Mouse (Mus musculus): Measurements from ENCODE around the gene Gars.

Gene Gars

DNA sequence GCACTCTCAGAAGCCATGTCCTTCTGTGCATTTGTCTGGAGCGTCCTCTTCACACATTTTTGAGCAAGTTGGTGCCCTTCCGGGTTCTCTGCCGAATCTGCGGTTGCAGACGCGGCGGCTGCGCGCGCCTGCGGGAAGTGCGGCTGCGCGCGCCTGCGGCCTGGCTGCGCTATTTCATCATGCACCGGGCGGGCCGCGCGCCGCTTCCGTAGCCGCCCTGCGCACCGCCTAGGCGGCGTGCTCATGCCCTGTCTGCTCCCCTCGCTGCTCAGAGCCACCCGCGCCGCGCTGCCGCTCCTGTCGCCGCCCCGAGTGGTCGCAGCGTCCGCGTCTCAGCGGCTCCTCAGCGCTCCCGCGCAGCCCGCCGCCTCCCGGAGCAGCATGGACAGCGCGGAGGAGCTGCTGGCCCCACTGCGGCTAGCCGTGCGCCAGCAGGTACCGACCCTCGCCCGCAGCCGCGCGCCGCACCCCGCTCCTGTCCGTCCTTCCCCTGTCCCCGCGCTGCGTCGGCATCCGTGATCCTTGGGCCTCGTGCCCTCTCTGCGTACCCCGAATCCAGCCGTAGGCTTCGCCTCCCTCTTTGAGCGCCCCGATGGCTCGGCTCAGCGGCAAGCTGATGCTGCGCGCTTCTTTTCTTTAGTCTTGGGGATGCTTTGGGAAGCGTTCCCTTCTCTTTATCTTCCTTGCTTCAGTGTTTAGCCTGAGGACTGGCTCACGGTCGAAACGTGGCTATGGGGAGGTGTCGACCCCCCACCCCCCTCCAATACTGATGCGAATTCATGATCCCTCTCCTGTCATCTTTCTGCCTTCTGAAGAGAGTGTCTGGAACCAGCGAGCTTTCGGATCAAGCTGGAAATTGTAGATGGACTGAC lies at the start of gene Gars:
Gene Gars (plus strand): TSS at position 209 of the 872 bp plus-strand sequence.
- in situ Hi-C loops (cut with MboI, MseI): loop anchor here (5.0 kb wide), 1 partner anchor 46 kb away; the partner anchor contains the start of gene Ggct

GRCm38 (mm10) chr6:54988141-54988540 lies 49.7 kb upstream of the Gars start:
- in situ Hi-C loops (cut with MboI, MseI): no loop called here

GRCm38 (mm10) chr6:54991189-54991588 lies 46.6 kb upstream of the Gars start:
- in situ Hi-C loops (cut with MboI, MseI): loop anchor here (5.0 kb wide), 1 partner anchor 46 kb away; the partner anchor contains the start of gene Gars

DNA sequence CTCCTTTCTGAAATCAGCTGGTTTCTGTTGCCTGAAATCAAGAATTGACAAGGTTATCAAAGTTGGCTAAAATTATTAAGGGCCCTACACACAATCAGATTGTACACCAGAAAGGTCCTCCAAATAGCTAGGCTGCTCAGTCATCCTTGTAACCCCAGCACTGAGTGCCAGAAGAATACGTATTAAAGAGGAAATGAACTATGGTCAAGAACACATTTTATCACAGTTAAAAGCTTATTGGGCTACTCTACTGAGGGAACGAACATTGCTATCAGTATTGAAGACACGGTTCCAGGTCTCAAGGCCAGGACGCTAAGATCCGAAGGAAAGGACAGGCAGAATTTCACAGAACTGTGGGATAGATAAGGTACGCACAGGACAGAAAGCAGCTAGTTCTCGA lies 45.7 kb upstream of the Gars start:
- in situ Hi-C loops (cut with MboI, MseI): loop anchor here (5.0 kb wide), 1 partner anchor 45 kb away; the partner anchor contains the start of gene Gars

DNA sequence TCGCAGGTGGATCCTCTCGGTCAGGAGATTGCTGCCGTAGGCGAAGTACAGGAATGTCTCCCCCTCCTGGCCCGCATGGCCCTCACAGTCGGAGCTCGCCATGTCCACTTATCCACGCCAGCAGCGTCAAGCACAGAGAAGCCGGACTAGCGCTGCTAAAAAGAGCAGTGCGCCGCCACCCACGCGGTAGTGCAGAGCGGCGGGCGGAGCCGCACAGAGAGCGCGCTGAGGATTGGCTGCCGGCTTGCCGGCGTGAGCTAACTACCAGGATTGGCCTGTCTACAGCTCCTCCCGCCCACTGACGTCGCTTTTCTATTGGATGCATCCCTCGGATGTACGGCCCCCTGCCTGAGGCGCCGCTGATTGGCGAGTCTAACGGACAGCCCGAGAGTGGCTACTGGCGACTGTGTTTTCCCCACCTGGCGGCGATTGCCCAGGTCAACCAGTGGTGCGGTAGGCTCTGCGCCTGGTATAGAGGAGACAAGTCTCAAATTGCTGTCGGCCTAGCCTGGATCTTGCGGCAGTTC lies 45.0 kb upstream of the Gars start, which contains the start of gene Ggct:
Gene Ggct (minus strand): TSS at position 217 of the 527 bp plus-strand sequence.
- in situ Hi-C loops (cut with MboI, MseI): loop anchor here (5.0 kb wide), 1 partner anchor 45 kb away; the partner anchor contains the start of gene Gars

GRCm38 (mm10) chr6:54996361-54996760 lies 41.4 kb upstream of the Gars start:
- in situ Hi-C loops (cut with MboI, MseI): no loop called here

- in situ Hi-C loops (cut with MboI, MseI): no loop called here
These were observed 40.1 kb upstream of the Gars start for GRCm38 (mm10) chr6:54997726-54998125.

DNA sequence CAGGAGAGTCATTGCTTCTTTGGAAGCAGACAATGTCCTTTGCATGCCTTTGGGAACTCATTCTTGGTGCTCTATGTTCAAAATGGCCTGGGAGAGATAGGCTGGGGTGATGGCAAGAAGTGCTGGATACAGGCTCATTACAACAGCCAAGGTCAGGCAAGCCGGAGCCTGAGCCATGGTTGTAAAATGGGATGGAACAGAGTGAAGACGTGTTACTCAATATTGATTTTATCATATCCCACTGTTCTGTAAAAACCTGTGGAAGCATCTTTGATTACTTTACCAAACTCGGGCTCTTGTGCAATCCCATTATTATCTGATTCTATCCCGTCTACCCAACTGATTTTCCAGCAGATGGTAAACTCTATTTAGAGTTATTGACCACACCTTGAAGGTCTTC lies 36.5 kb upstream of the Gars start:
- in situ Hi-C loops (cut with MboI, MseI): no loop called here

- in situ Hi-C loops (cut with MboI, MseI): no loop called here
These were observed 35.4 kb upstream of the Gars start for GRCm38 (mm10) chr6:55002438-55002837.

DNA sequence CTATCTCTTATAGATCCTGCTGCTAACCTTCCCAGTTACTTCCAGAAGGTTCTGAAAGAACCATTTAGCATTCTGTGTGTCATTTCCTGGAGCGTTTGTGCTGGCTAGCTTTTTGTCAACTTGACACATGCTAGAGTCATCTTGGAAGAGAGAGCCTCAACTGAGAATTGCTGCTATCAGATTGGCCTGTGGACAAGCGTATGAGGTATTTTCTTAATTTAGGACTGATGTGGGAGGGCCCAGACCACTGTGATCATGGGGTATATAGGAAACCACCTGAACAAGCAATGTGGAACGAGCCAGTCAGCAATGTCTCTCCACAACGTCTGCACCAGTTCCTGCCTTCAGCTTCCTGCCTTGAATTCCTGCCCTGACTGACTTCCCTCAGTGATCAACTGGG lies 34.2 kb upstream of the Gars start:
- in situ Hi-C loops (cut with MboI, MseI): no loop called here

DNA sequence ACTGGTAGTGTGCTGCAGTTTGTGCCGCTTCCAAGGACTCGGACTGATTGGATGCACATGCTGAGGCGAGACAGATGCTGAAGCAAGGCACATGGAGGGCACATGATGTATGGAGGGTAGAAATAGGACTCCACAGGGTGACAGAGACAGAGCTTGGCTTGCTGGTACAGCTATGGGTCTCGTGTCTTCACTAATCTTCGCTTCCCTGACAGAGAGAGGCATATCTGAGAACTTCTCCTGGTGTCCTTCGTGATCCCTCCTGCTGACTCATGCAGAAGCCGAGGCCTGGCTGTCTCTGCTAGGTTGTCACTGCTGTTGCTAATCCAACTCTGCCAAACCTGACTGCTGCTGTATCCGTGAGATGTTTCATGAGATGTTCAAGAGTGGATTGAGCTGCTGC lies 29.4 kb upstream of the Gars start:
- in situ Hi-C loops (cut with MboI, MseI): no loop called here

DNA sequence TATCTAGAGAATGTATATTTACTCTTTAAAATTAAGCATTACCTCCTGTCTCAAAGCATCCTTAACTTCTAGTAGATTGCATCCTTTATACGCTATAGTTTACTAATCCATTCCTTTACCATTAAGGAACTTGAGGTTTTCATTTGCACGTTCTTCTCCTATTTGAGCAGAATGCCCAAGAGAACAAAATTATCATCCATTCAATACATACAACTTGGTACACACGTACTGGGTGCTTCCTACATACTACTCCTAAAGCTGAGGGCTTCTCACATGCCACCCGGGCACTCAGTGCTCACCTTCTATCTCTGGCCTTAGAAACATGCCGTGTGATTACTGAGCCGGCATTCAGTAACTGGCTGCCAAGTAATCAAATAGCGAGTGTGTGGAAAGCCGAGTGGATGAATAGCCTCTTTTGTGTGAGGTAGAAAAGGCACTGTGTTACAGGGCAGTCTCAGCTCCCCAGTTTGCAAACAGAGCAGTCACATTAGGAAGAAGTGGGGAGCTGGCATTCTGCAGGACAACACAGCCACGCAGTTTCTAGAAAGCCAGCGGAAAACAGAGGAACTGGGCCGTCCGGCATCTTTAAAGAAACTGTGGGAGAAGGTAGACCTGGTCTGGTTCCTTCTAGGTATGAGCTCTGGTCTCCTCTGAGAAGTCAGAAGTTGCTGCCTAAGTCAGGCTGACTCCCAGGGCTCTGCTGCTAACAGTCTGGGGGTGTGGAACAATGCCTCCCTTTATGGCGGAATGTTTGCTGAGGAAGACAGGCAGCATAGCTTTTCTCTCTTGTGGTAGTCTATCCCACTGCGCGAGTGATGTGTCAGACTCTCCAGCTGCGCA lies 28.2 kb upstream of the Gars start:
- in situ Hi-C loops (cut with MboI, MseI): no loop called here

DNA sequence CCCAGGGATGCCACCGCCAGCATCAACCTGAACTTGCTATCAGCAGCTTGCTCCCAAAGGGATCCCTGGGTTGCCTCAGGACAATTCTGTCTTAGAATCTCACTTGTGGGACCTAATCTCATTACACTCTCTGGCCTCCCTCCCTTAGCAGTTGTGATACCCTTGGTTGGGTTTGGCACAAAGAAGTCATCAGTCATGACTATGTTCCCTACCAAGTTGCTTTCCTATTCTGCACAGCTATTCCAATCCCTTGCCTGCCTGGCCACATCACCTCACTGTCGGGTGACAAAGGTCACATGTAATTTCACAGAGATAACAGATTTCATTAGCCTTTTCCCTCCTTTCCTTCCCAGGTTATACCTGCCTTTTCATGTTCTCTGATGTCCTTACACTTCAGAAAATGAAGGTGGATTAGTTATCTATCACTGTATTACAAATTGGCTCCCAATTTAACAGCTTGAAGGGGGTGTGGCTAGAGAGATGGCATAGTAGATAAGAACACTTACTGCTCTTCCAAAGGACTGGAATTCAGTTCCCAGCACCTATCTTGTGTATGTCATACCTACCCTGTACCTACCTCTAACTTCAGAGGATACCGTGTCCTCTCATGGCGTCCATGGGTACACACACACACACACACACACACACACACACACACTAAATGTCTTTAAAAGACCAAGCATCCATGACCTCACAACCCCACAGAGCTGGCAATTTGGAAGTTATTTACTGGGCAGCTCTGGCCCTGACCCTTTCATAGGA lies 27.3 kb upstream of the Gars start:
- in situ Hi-C loops (cut with MboI, MseI): no loop called here

DNA sequence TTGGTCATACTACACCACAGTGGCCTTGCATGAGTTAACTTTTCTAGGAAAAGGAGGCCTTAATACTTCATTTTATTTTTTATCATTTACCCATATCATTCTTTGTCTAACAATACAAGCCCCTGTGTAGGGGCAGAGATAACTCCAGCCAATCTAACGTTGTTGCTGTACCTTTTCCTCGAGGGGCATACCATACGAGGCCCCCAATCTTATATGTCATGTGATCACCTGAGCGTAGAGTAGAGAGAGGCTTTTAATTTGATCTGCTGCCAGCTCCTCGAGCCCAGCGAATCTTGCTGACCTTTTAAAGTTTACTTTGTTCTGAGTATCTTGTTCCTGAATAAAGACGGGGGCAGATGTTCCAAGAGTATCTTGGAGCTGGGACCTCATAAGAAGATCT lies 25.3 kb upstream of the Gars start:
- in situ Hi-C loops (cut with MboI, MseI): no loop called here

DNA sequence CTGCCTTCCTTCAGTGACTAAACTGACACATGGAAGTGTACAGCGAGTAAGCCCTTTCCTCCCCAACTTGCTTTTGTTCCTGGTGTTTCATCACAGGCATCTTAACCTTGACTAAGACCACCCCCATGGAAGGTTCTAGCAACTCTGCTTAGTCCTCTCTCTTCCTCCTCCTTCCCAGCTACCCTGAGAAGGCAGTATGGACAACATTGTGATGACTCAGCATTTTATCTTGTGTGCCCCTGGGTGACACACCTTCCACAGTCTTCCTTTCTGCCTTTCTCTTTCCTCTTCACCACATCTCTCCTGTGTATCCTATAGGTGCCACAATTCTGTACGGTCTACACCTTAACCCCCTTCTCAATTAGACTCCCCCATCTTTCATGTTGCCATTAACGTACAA lies 23.6 kb upstream of the Gars start:
- in situ Hi-C loops (cut with MboI, MseI): no loop called here

GRCm38 (mm10) chr6:55016236-55016635 lies 21.6 kb upstream of the Gars start:
- in situ Hi-C loops (cut with MboI, MseI): loop anchor here (5.0 kb wide), 1 partner anchor 151 kb away; no protein-coding TSS in a partner anchor

DNA sequence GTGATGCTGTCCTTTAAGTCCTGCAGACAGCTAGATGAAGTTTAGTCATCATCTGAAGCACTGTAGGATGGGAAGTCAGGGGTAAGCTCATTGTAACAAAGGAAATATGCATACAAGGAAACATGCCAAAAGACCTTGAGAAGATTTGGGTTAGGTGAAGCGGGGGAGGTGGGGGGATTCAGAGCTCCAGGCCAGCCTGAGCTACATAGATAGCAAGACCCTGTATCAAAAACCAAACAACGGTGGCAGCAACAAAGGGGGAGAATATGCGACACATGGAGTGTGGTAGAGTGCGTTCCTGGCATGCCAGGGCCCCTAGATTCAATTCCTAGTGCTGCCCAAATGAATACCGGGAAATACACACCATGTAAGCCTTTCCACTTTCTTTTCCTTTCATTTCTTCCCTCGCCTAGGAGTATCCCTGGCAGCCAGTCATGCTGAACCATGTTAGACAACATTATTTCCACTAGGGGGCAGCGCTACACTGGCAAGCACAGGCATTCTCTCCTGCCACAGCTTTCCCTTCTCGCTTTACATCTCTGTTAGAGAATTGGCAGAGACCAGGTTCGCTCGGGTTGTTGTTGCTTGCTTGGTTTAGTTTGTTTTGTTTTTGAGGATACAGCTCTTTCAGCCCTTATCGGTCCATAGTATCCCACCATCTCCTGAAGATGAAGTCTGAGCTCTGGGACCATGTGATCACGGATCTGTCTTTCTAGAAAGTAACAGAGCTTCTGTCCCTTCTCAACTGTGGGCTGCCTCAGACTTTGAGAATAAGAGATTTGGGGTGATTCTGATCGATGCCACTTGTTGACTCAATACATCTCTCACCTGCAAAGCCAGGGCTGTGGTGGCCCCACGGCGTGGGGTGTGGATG lies 20.9 kb upstream of the Gars start:
- in situ Hi-C loops (cut with MboI, MseI): loop anchor here (5.0 kb wide), 1 partner anchor 150 kb away; no protein-coding TSS in a partner anchor

GRCm38 (mm10) chr6:55018417-55018816 lies 19.4 kb upstream of the Gars start:
- in situ Hi-C loops (cut with MboI, MseI): loop anchor here (5.0 kb wide), 1 partner anchor 149 kb away; no protein-coding TSS in a partner anchor

DNA sequence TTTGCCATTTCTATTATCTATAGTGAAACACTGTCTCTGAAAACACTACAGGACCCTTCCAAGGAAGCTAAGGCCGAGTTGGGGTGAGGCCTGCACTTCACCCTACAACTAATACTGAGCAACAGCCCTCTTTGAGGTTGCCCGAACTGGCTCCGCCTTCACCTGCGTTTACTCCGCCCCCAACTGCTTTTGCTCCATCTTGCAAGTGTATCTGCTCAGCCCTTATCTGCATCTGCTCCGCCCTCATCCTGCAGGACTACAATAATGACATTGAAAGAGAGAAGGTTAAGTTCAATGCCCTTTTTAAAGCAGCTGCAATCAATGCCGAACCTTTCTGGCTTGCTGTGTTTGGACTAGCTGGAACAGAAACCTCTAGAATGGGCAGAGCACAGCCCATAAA lies 16.0 kb upstream of the Gars start:
- in situ Hi-C loops (cut with MboI, MseI): no loop called here

DNA sequence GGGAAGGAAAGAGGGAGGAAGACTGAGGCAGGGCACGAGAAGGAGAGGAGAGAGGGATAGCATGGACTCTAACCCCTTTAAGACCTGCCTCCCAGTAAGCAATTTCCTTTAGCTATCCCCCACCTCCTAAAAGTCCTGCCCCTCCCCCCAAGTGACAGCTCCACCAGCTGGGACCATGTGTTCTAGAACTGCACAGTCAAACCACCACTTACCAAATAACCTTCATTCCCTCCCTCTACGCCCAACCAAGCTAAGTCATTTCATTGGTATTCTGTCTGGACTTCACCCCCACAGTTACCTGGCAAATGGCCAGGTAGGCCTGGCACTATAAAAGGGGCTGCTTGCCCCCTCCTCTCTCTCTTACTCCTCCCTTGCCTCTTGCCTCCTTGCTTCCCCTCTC lies 10.2 kb upstream of the Gars start:
- in situ Hi-C loops (cut with MboI, MseI): no loop called here

Measured in T-helper 1 cell (primary cell).